Mouse (Mus musculus) lung, adult 2 months (tissue): ENCODE data around the gene Baiap2l1.

Source experiments
- CTCF ChIP-seq: fragments of 200-500 bp; IDR thresholded peaks from 2 replicates; pipeline ENCODE4 v1.5.1; 2011; ENCODE audit warnings: mild to moderate bottlenecking, low read length, control low read depth; ENCODE audit not compliant: insufficient read depth
- POLR2A ChIP-seq: fragments of 200-500 bp; IDR thresholded peaks from 2 replicates; pipeline ENCODE4 v1.6.1; 2011; ENCODE audit warnings: low read depth, mild to moderate bottlenecking, control low read depth, low read length, borderline replicate concordance; ENCODE audit errors: extremely low read depth

DNA sequence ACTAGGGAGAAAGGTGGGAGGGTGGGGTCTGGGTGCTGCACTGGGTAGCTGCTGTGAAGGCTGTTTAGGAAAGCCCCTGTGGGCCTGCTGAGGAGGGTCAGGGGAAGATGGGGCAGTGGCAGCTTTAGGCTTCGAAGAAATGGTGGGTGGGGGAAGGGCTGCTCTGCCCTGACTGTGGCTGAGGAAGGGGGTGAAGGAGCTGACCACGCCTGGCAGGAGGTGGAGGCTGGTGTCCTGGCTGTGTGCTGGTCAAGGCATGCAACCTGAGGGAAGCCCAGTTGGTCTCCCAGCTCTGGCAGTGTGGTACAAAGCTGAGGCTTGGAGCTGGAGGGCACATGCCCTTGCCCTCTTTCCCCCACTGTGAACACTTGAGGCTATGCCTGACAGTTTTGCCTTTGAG, 99.2 kb downstream of the Baiap2l1 start:
- no peak for TF ChIP-seq CTCF
- TF ChIP-seq POLR2A: no peak
